Mouse (Mus musculus) erythroid progenitor cell, adult 5-6 weeks (primary cell): ENCODE measurements around the gene Tmem256. TPM values are rescaled to one million over a fixed set of nuclear protein-coding genes. Genes with fewer than 3 reads are reported as not detected.

Experiments
- ATAC-seq: replicated peaks from 2 replicates; pipeline ENCODE4 v1.8.0; 2016; ENCODE audit warnings: moderate number of reproducible peaks, mild to moderate bottlenecking, moderate TSS enrichment, inconsistent platforms; ENCODE audit not compliant: poor library complexity, low FRiP score, severe bottlenecking
- total RNA-seq, 2 experiments: library from RNA; stranded (forward) in 1 of 2; stranded (reverse) in 1 of 2; fragments of 150-400 nt in 1 of 2; fragments of 186-747, 209-891 nt in 1 of 2; gene quantifications; 2 replicates each; pipeline versions ENCODE4 v1.2.3 to v1.2.4; 2015 to 2017; ENCODE audit warnings: low replicate concordance in 2 of 2

Tmem256 gene
- total RNA-seq (2015; ENCODE audit: low replicate concordance) (258 and 276 TPM in 2 replicates), total RNA-seq (2017; ENCODE audit: low replicate concordance) (123 and 303 TPM in 2 replicates)

DNA sequence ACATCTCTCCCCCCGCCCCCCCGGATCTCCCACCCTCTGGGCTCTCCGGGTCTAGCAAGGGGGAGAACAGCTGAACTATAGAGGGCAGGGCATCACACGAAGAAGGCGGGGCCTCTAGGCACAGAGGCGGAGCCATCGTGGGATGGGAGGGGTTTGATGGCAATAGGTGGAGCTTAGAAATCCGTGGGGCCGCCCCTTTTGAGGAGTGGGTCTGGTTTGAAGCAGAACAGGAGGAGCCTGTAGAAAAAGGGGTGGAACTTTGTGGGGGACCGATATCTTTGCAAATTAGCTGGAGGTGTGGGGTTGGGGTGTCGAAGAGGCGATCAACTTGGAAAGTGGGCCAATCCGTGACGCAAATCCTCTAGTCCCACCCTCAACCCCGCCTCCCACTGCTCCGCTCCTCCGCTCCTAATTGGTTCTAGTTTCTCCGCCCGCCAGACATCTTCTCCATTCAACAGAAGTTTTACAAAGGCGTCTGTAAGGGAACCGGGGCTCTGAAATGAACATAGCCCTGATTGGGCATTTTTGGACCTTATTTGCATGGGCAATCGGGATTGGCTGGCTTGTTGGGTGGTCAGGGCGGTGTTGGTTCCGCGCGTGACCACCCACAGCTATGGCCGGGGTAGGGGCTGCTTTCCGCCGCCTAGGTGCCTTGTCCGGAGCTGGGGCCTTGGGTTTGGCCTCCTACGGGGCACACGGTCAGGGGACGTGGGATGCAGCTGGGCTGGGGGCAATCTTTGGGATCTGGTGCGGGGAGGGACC, at the start of gene Tmem256:
TSS of gene Tmem256 (plus strand) at position 563 of the 762 bp plus-strand sequence.
- ATAC-seq, result peak; percentile 87

DNA sequence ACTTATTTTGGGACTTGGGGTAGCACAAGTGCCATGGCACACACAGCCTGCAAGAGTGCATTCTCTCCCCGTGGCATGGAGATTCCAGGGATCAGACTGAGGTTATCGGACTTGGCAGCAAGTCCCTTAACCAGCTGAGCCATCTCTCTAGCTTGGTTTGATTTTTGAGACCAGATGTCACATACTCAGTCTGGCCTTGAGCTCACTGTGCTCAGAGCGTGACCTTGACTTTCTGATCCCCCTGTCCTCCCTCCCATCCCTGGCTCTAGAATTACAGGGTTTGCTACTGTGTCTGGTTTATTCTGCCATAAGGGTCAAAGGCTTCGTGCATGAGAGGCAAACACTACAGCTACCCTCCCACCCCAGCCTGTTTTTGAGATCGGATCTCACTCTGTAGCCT, 48.9 kb upstream of the Tmem256 start:
- ATAC-seq, result no peak

GRCm38 (mm10) chr11:69791420-69791819, 46.9 kb upstream of the Tmem256 start:
- ATAC-seq, result no peak

DNA sequence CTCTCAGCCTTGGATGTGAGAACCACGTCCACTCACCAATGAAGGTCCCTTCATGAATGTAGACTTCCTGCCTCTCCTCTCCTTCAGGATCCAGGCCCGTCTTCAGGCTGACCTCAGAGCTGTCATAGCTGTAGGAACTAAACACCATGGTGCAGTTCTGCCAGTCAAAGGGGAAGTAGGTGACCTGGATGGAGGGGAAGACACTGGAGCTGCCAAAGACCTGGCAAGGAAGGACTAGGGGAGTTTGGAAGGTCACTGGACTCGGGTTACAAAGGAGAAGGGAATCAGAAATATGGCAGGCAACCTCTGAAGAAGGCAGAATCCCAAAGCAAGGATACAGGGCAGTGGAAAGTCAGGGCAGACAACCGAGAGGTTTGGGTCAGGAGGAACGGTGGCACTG, 44.9 kb upstream of the Tmem256 start:
- ATAC-seq, result no peak

- ATAC-seq, result peak; percentile 97
These were observed 42.9 kb upstream of the Tmem256 start, which contains the start of gene Chrnb1 for GRCm38 (mm10) chr11:69795168-69795982. Gene Chrnb1, minus strand, starts transcription at chr11:69795943.

DNA sequence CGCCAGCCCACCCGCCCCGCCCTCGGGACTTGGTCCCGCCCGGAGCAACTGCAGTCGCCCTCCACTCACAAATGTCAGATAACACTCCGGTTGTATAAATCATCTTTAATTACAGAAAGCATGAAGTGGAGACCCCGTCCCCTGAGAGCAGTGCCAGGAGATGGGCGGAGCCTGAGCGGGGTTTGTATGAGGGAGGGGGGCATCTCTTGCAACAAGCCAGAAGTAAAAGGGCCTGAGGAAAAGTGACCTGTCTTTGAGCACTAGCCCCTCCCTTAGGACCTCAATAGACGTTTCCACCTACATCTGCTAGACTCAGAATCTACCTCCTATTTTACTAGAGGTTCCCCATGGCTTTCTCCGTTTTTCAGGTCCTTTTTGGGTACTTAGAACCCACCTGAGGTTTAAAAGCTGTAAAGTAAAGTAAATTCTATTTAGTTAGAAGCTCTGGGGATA, 42.3 kb upstream of the Tmem256 start:
- ATAC-seq, result no peak

GRCm38 (mm10) chr11:69797924-69798323, 40.4 kb upstream of the Tmem256 start:
- no peak for ATAC-seq

- ATAC-seq, result no peak
These were observed 38.7 kb upstream of the Tmem256 start for GRCm38 (mm10) chr11:69799394-69800137.

DNA sequence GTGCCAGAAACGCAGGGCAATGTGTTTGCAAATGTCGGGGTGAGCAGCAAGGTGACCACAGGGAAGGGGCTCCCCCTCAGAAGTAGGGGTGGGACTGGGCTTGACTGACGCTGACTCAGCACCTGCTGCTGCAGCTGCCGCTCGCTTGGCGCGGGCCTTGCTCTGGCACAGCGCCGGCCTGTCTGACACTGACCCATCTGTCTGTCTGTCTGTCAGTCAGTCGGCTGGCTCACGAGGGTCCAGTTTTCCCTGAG, 38.2 kb upstream of the Tmem256 start:
- no peak for ATAC-seq

GRCm38 (mm10) chr11:69800392-69801197, 37.7 kb upstream of the Tmem256 start:
- no peak for ATAC-seq

- ATAC-seq, result no peak
These were observed 36.8 kb upstream of the Tmem256 start, which contains the start of gene Fgf11 for GRCm38 (mm10) chr11:69801379-69801977. Gene Fgf11, minus strand, starts transcription at chr11:69801857.

- ATAC-seq, result no peak
These were observed 35.6 kb upstream of the Tmem256 start for GRCm38 (mm10) chr11:69802648-69803105.

GRCm38 (mm10) chr11:69803328-69803727, 35.0 kb upstream of the Tmem256 start:
- no peak for ATAC-seq

GRCm38 (mm10) chr11:69803786-69804651, 34.3 kb upstream of the Tmem256 start:
- ATAC-seq, result 0 out of 2 replicates have a peak, but pooled peaks have one; percentile 49

DNA sequence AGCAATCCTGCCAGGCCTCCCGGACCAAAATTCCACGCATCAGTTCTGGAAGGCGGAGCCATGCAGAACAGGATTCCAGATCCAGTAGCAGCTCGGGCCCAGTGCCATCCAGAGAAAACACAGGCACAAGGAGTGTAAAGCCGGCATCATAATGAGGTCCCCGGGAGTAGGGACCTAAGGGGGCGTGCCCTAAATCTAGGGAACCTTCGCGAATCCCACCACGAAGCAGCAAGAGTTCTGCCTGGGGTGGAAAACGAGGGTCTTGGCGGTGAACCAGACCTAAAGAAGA, 33.7 kb upstream of the Tmem256 start:
- ATAC-seq, result no peak

GRCm38 (mm10) chr11:69804972-69805909, 33.1 kb upstream of the Tmem256 start, which contains the start of gene Tmem102:
Gene Tmem102, minus strand, starts transcription at chr11:69805624.
- no peak for ATAC-seq

DNA sequence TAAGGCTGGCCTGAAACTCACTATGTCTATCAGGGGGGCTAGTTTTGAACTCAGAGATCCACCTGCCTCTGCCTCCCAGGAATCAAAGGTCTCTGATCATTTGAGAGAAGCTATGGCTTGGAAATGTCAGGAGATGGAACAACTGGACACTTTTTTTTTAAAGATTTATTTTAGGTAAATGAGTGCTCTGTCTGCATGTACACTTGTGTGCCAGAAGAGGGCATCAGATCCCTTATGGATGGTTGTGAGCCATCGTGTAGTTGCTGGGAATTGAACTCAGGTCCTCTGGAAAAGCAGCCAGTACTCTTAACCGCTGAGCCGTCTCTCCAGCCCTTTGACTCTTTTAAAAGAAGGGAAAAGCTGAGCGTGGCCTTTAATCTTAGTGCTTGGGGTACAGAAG, 31.9 kb upstream of the Tmem256 start:
- no peak for ATAC-seq
